Mouse (Mus musculus) embryonic fibroblast, embryonic 13.5 days (primary cell): ENCODE results near the gene Snx19.

Experiments used
- CTCF ChIP-seq: IDR thresholded peaks from 2 replicates; pipeline ENCODE4 v1.5.1; 2011; ENCODE audit warnings: mild to moderate bottlenecking, control low read depth, low read length, moderate library complexity, borderline replicate concordance; ENCODE audit not compliant: insufficient read depth
- POLR2A ChIP-seq: IDR thresholded peaks from 2 replicates; pipeline ENCODE4 v1.6.1; 2011; ENCODE audit warnings: low read depth, mild to moderate bottlenecking, control low read depth, low read length, moderate library complexity

DNA sequence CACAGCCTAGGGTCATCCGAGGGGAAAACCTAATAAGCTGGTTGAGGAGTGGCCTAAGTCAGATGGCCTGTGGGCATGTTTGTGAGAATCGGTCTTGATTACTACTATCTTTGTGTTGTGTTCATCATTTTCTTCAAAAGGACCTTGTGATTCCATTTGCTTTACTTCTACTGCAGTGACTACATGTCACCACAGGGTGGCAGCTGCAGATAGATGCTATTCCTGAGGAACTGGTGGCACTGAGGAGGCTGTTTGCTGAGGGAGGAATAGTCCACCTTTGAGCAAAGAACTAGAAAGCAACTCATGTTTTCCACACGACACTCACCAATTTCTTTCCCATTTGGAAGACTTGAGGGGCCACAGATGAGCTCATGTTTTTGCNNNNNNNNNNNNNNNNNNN, 11.6 kb downstream of the Snx19 start:
- TF ChIP-seq POLR2A (no peak), CTCF (peak; percentile 47; the same call in 1 of the 2 replicates)
